Mouse (Mus musculus) R1 (cell line): ENCODE measurements at regions not wholly inside any gene's neighbourhood (a gene's known extent, or its start where the extent isn't known, plus 50 kb on each side); places are given as distances from the start of the nearest gene placed in this dataset.

ENCODE experiments used
- DNase-seq: peaks from one replicate; pipeline ENCODE4 v3.0.0-alpha.2; 2018; ENCODE audit warnings: low read depth, low spot score

DNA sequence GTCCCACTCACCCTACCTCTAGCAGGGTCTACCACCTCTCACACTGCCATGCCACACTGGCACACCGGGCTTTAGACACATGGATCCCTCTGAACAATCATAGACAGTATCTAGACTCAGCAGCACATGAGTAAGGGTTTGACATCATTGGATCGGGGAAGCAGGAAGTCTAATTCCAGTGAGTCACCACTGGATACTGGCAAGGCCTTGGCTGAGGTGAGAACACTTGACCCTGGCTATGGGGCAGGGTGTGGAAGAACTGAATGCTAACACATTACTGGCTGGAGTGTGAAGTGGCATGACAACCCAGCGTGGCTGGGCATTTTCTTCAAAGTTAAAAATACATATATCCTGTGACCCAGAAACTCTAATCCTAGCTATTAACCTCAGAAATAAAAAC is 114.4 kb downstream of the H2afy start:
- DNase-seq, result no peak

DNA sequence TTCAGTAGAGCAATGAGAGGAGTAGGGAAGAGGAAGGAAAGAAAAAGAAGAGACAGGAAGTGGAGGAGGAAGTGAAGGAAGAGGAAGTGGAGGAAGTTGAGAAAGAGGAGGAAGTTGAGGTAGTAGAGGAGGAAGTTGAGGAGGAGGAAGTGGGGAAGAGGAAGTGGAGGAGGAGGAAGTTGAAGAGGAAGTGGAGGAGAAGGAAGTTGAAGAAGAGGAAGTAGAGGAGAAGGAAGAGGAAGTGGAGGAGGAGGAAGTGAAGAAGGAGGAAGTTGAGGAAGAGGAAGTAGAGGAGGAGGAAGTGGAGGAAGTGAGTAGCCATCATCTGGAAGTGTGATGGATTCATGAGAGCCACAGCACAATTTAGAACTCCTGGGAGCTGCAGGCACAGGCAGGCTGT is 122.2 kb downstream of the H2afy start:
- no peak for DNase-seq

DNA sequence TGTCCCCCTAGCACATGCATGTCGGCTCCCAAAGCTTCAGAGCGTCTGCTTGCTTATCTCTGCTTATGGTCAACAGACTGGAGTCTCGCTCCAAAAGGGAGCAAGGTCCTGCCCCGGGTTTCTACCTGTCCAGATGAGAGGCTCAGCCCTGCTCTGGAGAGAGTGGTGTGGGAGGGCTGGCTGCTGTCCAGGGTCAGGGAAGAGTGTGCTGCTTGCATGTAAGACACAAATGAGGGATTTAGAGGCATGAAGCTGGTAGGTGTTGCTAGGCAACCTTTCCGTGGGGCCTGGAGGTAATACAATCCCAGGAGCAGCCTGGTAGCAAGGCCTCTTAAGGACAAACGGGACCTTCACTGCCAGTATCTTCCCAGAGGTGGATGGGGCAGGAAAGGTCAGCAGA is 125.7 kb downstream of the H2afy start:
- peak; percentile 51 for DNase-seq

DNA sequence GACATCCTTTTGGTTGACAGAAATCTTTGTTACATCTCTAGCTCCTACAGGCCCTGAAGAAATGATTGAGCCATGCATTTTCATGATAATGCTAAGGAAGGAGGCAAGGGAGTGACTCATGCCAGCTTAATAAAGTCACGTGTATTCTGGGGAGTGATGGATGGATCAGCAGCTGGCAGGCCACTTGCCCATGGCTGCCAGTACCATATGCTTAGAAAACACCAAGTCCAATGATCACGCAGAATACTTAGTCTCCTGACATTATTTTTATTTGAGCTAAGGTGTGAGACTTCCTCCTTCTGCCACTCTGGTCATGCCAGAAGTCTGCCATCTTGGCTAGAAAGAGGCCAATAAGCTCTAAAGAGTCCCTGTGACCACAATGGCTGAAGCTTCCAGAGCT is 129.3 kb downstream of the H2afy start:
- no peak for DNase-seq

DNA sequence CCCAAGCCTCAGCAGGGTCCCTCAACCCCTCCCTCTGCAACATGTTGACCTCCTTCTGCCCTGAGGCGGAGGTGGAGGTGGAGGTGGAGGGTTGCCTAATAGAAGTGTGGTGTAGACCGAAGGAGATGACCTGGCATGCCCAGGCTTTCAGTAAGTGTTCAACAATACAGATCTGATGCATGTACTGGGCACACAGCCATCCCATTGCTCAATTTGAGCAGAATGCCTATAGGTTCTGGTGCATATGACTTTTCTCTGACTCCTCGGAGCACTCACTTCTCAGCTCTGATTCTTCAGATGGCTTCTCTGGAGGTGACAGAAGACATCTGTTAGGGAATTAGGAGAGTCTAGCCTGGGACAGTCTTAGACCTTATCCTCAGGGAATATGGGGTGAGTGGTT is 130.4 kb downstream of the H2afy start:
- no peak for DNase-seq

DNA sequence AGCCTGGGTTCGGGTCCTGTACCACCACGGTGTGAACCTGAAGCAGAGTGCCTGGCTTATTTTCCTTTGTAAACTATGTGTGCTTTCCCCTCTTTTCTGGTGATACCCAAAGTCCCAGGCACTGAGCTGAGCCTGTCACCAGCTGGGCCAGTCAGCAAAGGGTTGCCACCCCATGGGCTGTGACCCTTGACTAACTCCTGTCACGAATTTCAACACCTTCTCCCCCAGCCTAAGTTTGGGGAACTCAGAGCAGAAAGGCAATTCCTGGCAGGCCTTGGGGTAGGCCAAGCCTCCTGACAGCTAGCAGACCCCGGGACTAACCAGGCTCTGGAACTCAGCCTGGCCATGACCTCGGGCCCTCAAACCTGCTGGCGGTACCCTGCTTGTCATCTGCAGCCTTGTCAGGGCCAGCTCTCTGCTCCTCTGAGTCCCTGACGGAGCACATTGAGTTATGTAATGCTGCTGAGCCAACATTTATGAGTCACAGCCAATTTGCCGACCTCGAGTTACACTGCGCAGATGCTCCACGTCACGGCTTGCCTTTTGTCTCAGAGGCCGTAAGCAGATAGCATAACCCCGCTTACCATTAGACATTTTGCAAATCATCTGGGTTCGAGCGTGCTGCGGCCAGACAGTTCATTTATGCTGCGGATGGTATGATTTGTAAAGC is 132.3 kb downstream of the H2afy start:
- no peak for DNase-seq

DNA sequence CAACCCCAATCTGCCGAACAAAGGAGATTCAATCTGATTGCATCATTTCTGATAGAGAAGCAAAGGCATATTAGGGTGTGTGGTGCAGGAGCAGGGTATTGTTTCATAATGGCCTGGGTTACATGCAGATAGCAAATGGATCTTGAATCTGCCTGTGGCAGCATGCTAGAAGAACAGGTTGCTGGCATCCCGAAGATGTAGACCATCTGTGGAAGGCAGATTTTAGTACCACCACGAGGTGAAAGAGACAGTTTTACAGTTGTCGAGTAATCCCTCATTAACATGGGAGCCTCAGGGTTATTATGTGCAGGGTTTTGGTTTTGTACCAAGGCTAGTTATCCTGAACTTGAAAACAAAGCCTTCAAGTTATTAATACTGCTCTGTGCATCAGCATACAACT is 140.9 kb downstream of the H2afy start:
- DNase-seq, result no peak

DNA sequence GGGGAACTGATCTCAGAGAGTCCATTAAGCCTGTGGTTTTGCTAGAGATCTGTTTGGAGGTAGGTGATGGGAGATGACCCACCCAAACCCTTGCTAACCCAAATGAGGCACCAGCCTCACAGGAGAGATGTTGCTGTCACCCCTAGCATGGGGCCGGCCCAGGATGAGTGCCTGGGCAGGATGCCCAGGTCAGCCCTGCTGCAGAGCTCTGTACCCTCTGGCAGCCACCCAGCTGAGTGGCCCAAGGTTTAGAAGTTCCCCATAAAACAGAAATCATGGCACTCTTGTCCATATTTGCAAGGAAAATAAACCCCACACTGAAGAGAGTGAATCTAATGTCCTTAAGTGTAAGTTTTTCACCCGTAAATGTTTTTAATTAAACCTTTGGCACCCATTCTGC is 141.7 kb downstream of the H2afy start:
- DNase-seq, result no peak

DNA sequence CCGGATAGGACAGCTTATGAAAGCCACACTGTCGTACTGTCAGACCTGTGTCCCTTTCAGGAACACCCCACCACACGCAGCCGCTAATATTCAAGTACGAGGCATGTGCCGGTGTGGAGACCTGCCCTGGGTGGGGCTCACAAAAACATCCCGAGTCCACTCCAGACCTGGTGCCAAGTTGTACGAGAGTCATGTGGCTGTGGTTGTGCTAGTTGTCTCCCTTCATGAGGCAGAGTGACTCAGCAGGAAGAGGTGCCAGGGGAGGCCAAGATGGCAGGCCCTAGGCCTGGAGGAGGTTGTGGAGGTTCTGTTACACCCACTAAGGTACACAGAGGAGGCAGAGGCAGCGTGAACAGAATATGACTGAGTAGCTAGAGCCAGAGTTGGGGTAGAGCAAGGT is 143.5 kb downstream of the H2afy start:
- no peak for DNase-seq

DNA sequence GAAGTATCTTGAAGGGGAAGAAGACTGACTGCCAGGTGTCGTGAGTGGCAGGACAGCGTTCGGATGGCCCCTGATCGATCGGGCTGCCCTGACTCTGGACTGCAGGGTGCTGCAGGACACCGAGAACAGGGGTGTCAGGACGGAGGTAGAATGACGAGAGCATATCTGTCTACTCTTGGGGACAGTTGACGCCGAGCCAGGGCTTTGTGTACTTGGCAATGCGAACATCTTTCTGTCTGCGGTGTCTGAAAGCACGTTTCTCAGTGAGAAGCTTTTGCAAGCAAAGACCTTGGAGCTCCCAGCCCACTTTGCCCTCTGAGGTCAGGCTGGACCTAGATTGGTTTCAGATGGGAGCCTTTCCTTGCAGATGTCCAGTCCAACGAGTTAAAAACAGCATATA is 144.9 kb downstream of the H2afy start:
- DNase-seq, result no peak

DNA sequence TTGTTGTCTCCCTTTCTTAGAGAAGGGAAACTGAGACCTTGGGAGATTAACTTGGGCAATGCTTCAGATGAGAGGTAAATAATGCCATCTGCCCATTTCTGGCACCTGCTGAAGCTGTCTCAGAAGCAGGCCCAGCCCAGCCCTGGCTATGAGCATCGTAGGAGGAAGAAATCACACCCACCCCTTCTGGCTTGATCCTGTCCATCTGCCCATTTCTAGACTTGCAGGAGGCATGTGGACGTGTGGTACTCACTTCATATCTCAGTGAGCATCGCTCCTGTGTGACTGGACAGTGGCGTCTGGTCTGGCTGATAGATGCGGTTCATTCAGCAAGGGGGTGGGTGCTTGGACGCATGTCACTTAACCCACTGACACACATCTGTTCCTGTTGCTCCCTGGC is 146.0 kb downstream of the H2afy start:
- no peak for DNase-seq

DNA sequence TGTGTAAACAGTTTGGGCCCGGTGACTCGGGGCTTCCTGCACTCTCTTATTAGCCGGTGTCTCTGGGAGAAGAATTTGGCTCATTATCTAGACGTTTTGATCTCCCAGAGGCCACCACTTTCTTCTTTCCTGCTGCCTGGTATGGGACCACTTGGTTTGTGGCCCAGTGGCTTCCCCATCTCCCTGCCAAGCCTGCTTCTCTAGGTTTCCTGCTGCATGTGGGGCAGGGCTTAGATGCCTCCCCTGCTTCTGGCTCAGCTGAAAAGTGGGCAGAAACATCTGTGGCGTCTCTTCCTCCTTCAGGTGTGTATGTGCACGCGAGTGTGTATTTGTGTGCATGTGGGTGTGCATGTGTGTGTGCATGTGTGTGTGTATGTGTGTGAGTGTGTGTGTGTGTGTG is 146.8 kb downstream of the H2afy start:
- DNase-seq, result no peak

DNA sequence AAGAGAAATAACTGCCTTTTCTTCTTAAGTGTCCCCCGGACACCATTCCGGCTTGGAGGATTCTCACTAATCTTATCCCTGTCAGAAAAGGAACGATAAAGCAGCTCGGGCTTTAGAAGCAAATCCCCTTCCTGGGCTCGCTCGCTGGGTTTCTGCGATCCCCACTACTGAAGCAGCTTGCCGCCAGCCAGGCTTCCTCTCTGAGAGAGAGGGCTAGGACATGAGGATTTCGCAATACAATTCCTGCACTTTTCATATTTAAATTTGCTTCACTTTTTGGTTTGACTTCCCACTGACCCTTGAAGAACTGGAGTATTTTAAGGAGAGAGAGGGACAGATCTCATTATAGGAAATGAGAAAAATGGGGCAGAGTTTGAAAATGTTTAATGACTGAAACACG is 149.4 kb upstream of the Pitx1 start:
- no peak for DNase-seq

DNA sequence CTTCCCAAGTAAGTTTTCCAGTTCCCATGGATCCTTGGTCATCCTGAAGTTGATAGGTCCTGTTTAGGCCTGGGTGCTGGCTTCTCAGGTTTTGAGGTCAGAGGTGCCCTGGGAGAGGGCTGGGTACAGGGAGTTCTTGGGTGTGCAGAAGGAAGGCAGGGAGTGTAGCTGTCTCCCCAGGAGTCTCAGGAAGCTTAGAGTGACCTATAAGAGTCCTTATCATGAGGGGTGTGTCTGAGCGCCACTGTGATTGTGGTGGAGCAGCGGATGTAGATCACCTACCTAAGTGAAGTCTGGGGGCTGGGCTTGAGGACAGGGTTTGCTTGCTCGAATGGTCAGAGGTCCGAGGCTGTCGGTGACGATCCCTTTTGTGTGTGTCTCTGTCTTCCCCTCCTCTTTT is 148.8 kb upstream of the Pitx1 start:
- DNase-seq, result no peak

DNA sequence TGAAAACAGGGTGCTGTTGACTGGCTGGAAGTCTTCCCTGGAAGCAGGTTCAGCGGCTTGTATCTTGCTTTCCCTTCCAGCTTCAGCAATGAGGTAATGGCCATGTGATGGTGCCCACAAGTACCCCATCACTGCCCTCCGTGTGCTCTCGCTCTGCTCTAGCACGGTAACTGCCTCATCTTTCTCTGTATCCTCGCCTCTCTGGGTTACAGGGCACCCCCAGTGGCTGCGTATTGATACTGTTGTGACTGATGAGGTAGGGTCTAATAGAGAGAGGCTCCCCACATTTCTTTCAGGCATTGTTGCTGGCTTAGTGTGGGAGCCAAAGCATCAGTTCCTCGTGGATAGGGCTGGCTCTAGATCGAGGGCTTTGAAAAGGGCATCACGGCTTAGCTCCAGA is 147.9 kb upstream of the Pitx1 start:
- DNase-seq, result no peak

DNA sequence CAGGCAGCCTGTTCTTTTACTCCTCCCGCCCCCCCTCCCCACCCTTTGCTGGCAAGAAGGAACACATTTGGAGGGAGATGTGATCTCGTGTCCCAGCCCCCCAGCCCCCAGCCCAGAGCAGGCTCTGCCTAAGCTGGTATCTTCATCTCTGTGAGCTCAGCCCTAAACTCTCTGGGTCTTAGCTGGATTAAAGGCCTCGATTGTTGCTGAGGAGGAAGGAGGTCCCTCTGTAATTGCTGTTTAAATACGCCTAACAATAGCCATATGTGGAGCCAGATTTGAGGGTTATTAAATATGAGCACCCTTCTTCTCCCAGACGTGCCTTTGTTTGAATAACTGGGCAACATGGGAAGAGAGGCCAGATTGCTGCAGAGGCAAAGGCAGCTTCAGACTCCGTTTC is 145.0 kb upstream of the Pitx1 start:
- no peak for DNase-seq

DNA sequence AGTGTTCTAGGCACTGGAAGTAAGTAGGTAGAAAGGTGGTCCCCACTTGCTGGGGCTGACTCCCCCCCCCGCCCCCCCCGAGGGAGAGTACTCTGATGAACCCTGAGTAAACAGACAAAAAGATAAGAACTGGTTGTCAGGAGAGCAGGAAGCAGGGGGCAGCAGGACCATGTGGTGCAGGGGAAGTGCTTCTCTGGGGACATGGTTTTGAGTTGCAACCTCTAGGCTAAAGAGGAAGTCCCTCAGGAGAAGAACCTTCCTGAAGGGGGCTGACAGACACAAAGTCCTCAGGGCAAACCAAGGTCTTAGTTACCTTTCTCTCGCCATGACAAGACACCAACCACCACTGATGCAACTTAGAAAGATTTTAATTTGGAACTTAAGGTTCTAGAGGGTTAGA is 141.9 kb upstream of the Pitx1 start:
- DNase-seq, result no peak

DNA sequence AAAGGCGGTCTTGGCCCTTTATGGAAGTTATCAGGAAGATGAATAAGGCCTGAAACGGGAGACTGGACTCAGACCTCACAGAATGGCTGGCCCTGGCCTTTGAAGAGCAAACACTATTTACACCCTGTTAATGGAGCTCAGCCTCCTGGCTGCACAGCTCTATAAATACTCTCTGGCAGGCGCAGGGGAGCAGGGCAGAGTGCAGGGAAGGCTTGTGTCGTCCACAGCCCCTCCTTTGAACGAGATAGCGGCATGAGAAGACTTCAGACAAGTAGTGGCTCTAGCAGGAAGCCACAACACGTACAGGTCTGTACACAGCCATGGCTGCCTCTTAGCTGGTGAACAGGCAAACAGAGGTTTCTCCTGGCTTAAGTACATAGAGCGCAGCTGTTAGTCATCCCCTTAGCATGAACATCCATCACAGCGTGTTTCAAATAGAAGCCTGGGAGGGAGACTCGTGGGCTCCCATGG is 141.0 kb upstream of the Pitx1 start:
- DNase-seq, result no peak

DNA sequence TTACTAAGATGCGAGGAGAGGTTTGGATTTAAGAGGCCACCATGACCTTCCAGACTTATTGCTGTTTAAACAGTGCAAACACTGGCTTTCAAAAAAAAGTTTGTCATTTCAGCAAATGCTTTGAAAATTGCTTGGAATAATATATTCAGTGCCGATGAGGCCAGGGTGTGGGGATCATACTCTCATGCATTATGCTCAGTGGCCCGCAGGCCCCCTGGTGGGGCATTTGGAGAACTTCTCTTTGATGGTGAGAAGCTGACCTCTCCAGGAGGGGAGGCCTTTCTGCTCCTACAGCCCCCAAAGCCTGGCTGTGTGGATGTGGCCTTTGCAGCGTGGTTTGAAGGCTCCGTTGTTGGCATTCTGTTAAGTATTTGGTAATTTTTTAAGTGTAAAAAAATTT is 138.1 kb upstream of the Pitx1 start:
- DNase-seq, result peak; percentile 49

DNA sequence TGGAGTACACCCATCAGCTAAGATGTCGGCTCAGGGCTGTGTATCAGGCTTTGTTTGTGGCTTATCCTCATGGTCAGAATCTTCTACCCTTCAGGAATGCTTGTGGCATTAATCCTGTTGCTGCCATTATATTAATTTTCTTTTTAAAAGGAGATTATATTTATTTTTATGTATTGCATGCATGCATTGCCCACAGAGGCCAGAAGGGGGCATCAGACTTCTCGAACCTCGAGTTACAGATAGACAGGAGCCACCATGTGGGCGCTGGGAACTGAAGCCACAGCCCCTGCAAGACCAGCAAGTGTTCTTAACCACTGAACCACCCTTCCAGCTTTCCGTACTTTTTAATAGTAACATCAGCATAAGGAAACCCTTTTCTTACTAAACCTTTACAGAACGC is 134.7 kb upstream of the Pitx1 start:
- peak; percentile 63 for DNase-seq

DNA sequence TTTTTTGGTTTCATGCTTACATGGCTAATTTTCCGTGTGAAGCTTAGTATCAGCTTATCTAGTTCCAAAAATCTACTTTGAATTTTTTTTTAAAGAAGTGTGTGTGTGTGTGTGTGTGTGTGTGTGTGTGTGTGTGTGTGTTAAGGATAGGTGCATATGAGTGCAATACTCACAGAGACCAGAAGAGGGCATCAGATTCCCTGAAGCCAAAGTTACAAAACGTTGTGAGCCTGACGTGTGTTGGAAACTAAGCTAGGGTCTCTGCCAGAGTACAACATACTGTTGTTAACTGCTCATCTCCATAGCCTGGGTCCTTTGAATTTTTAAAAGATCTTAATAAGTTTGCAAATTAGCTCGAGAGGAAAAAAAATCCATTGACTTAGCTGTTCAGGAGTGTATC is 133.5 kb upstream of the Pitx1 start:
- DNase-seq, result peak; percentile 64

DNA sequence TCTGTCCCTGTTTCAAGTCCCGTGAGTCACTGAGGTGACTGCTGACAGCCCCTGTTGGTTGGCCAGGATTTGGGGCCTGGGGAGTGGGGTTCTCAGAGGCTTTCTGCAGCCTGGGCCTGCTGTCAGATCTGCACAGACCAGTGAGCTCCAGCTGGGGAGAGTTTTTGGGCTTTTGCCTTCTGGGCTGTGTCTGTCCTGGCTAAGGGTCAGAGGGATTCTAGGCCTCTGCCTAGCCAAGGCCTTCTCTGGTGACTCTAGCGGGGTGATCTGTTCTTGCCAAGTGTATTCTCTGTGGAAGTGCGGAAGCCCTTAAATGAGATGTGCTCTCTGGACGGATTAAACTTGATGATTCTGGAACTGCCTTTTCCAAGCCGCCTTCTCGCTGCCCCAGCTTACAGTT is 131.2 kb upstream of the Pitx1 start:
- no peak for DNase-seq

DNA sequence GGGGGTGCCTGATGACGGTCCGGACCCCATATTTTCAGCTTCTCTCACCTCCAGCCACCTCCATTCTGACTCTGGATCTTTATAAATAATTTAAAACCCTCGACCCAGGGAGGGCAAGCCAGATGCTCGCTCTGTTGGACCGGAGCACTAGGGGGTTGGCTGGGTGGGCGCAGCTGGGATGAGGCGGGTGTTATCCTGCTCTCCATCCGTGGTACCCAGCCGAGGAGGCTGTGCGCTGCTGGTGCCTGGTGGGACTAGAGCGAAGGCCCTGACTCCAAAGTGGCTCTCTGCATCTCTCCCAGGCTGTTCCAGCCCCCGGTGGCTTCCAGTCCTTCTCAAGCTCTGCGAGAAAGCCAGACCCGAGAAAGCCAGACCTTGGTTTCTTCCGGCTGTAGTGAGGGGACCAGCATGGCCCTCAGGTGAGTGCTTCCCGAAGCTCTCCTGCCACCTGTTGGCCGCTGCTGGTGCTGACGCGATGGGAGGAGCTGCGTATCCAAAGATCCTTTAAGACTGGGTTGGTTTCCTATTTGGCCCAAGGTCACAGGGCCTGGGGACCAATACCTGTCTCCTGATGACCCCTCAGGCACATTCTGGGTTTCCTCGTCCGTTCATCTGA is 127.1 kb upstream of the Pitx1 start:
- peak; percentile 79 for DNase-seq
